ENCODE assay signal across 19 mouse cellular contexts in the genomic region with DNA sequence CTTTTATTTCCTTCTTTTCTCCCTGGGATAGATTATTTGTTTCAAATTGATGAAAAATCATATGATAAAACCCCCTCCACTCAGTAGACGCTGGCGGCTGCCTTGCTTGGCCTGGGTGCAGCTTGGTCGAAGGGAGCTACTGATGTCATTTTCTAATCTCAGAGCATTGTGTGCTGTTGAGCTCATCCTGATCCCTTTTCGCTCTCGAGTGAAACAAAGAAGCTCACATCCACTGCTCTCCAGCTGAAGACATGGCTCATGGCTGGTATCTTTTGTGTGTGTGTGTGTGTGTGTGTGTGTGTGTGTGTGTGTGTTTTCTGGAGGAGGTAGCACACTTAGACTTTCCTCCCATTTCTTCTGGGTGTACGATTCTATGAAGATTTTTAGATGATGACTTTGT. TPM values are rescaled to one million over a fixed set of nuclear protein-coding genes. Genes with fewer than 3 reads are reported as not detected.
DNase-seq lines count a peak whose midpoint lies in the region; ATAC-seq and TF ChIP-seq lines count a peak whose summit lies in the region.
"Had no signal": no experiment of that assay in that cellular context is flagged by ENCODE, and none has a peak within 500 bp of the region (broad histone marks: within the 10 kb centered on the region; RNA-seq: fewer than 3 reads in every experiment).

No protein-coding gene starts in this region.

- TF ChIP-seq CTCF in cortical plate, adult 2 months (IDR thresholded peaks at IDR 0.05; ENCODE audit: extremely low read depth, insufficient read depth, low read length), result no peak

- DNase-seq in forebrain, embryonic 14.5 days (ENCODE audit: low spot score), result peak; percentile 19
- DNase-seq in forebrain, embryonic 11.5 days (ENCODE audit: low spot score), result no peak
- DNase-seq in limb, embryonic 11.5 days (ENCODE audit: low spot score), result peak; percentile 7
- no peak for DNase-seq in limb, embryonic 10.5 days (ENCODE audit: low spot score)
- DNase-seq in heart, postnatal 10 days, result peak; percentile 58 to 66
- no peak for DNase-seq in kidney, postnatal 14 days
- no peak for DNase-seq in left cerebral cortex, adult 18-20 months (ENCODE audit: low spot score in 2 of 2)
- DNase-seq: adrenal gland, postnatal 36 days; cerebellum, adult 8-10 months; gastrocnemius, postnatal 14 days; lung, postnatal 14 days; right cerebral cortex, postnatal 25 days had no signal

- peaks cover 28% of the 10 kb centered on the region for H3K36me3 ChIP-seq in forebrain, embryonic 14.5 days (ENCODE audit: control insufficient read depth, insufficient read depth, low read length)
- no peaks in the 10 kb centered on the region; the same call in 1 of the 2 replicates for H3K36me3 ChIP-seq in forebrain, embryonic 11.5 days (ENCODE audit: control insufficient read depth, insufficient read depth, low read length)
- no peaks in the 10 kb centered on the region for H3K36me3 ChIP-seq in limb, embryonic 11.5 days (ENCODE audit: control insufficient read depth, insufficient read depth, low read length)
- H3K36me3 ChIP-seq in limb, embryonic 10.5 days, result peaks cover 40% of the 10 kb centered on the region

- intact Hi-C loops in heart, postnatal 10 days (cut with DNase I), result no loop called here

- ATAC-seq in forebrain, embryonic 14.5 days, result no peak
- ATAC-seq in forebrain, embryonic 11.5 days (replicated peaks; ENCODE audit: low FRiP score), result no peak
- ATAC-seq in limb, embryonic 11.5 days (ENCODE audit: insufficient number of reproducible peaks, low FRiP score, low TSS enrichment, low read depth), result no peak
- ATAC-seq: intestine, postnatal 0 days had no signal

- no peaks in the 10 kb centered on the region for H3K4me1 ChIP-seq in forebrain, embryonic 14.5 days (ENCODE audit: control insufficient read depth, insufficient read depth, low read length)
- no peaks in the 10 kb centered on the region for H3K4me1 ChIP-seq in forebrain, embryonic 11.5 days (replicated peaks; ENCODE audit: control insufficient read depth, insufficient read depth, low read length)
- no peaks in the 10 kb centered on the region for H3K4me1 ChIP-seq in limb, embryonic 11.5 days (ENCODE audit: control insufficient read depth, insufficient read depth, low read length)
- H3K4me1 ChIP-seq in limb, embryonic 10.5 days, result no peaks in the 10 kb centered on the region
- peaks cover 3% of the 10 kb centered on the region; the same call in 1 of the 2 replicates for H3K4me1 ChIP-seq in cortical plate, adult 2 months (ENCODE audit: control insufficient read depth, insufficient read depth, low read length)
- H3K4me1 ChIP-seq: embryonic facial prominence, embryonic 12.5 days; hindbrain, embryonic 13.5 days had no signal

- H3K9me3 ChIP-seq in forebrain, embryonic 14.5 days (replicated peaks; ENCODE audit: control insufficient read depth, low read length), result no peaks in the 10 kb centered on the region
- H3K9me3 ChIP-seq in forebrain, embryonic 11.5 days (ENCODE audit: control insufficient read depth, low read length), result no peaks in the 10 kb centered on the region
- H3K9me3 ChIP-seq in limb, embryonic 11.5 days (ENCODE audit: control insufficient read depth, low read length), result no peaks in the 10 kb centered on the region
- H3K9me3 ChIP-seq in limb, embryonic 10.5 days (replicated peaks), result no peaks in the 10 kb centered on the region
- H3K9me3 ChIP-seq: embryonic facial prominence, embryonic 12.5 days; G1E; hindbrain, embryonic 13.5 days had no signal

- no peak overlapping the region for H3K4me2 ChIP-seq in forebrain, embryonic 14.5 days (ENCODE audit: low read length)
- no peak overlapping the region for H3K4me2 ChIP-seq in forebrain, embryonic 11.5 days (ENCODE audit: low read depth, low read length, severe bottlenecking)
- no peak overlapping the region for H3K4me2 ChIP-seq in limb, embryonic 11.5 days (ENCODE audit: low read depth, severe bottlenecking)
- H3K4me2 ChIP-seq: embryonic facial prominence, embryonic 12.5 days; hindbrain, embryonic 13.5 days; midbrain, embryonic 11.5 days had no signal

- H3K9ac ChIP-seq in forebrain, embryonic 14.5 days (ENCODE audit: low read length), result no peak overlapping the region
- no peak overlapping the region for H3K9ac ChIP-seq in forebrain, embryonic 11.5 days (ENCODE audit: low read length)
- no peak overlapping the region for H3K9ac ChIP-seq in limb, embryonic 11.5 days (ENCODE audit: low read length)
- H3K9ac ChIP-seq: embryonic facial prominence, embryonic 12.5 days; hindbrain, embryonic 13.5 days had no signal

- WGBS in forebrain, embryonic 14.5 days, result 37% methylated on average over 6 of the region's 6 CpGs
- 48% methylated on average over 6 of the region's 6 CpGs for WGBS in forebrain, embryonic 11.5 days
- 89% methylated on average over 6 of the region's 6 CpGs for WGBS in limb, embryonic 11.5 days
- WGBS in limb, embryonic 10.5 days, result 89% methylated on average over 6 of the region's 6 CpGs

- no peak for TF ChIP-seq POLR2A in cortical plate, adult 2 months (IDR thresholded peaks at IDR 0.05; ENCODE audit: extremely low read depth, insufficient read depth, low read length)

- no peaks in the 10 kb centered on the region for H3K27me3 ChIP-seq in forebrain, embryonic 14.5 days (replicated peaks; ENCODE audit: control insufficient read depth, insufficient read depth, low read length)
- no peaks in the 10 kb centered on the region for H3K27me3 ChIP-seq in forebrain, embryonic 11.5 days (ENCODE audit: control insufficient read depth, insufficient read depth, low read length)
- H3K27me3 ChIP-seq in limb, embryonic 11.5 days (ENCODE audit: control insufficient read depth, insufficient read depth, low read length), result no peaks in the 10 kb centered on the region
- H3K27me3 ChIP-seq in limb, embryonic 10.5 days (ENCODE audit: low read depth, poor library complexity, severe bottlenecking), result no peaks in the 10 kb centered on the region
- H3K27me3 ChIP-seq: embryonic facial prominence, embryonic 12.5 days; hindbrain, embryonic 13.5 days had no signal

- H3K4me3 ChIP-seq in forebrain, embryonic 14.5 days (ENCODE audit: low read depth, low read length), result no peak overlapping the region
- no peak overlapping the region for H3K4me3 ChIP-seq in forebrain, embryonic 11.5 days (ENCODE audit: low read depth, low read length)
- H3K4me3 ChIP-seq in limb, embryonic 11.5 days (ENCODE audit: low read depth, low read length), result no peak overlapping the region
- H3K4me3 ChIP-seq in limb, embryonic 10.5 days, result no peak overlapping the region
- H3K4me3 ChIP-seq in cortical plate, adult 2 months (ENCODE audit: insufficient read depth, low read length), result no peak overlapping the region
- H3K4me3 ChIP-seq: embryonic facial prominence, embryonic 12.5 days; hindbrain, embryonic 13.5 days; myocyte had no signal

- H3K27ac ChIP-seq in forebrain, embryonic 14.5 days (ENCODE audit: low read depth, low read length), result no peak overlapping the region; the same call in 1 of the 2 replicates
- no peak overlapping the region for H3K27ac ChIP-seq in forebrain, embryonic 11.5 days (ENCODE audit: low read depth, low read length)
- no peak overlapping the region for H3K27ac ChIP-seq in limb, embryonic 11.5 days (replicated peaks; ENCODE audit: low read depth, low read length)
- no peak overlapping the region for H3K27ac ChIP-seq in limb, embryonic 10.5 days
- peak overlapping the region; percentile 61; the same call in 1 of the 2 replicates for H3K27ac ChIP-seq in cortical plate, adult 2 months (ENCODE audit: insufficient read depth, low read length)
- H3K27ac ChIP-seq: embryonic facial prominence, embryonic 12.5 days; hindbrain, embryonic 13.5 days had no signal

RNA-seq across cellular contexts. Expression of gene Col17a1, which starts 46.3 kb away (rescaled TPM):
- 0.12 and 0.15 TPM in 2 replicates for polyA plus RNA-seq in forebrain, embryonic 14.5 days (2014; fragmentation: Nextera tagmentation; extraction: Ambion mirVana)
- polyA plus RNA-seq in forebrain, embryonic 11.5 days (2014; fragmentation: Nextera tagmentation; extraction: Ambion mirVana), result 0.61 and 1.1 TPM in 2 replicates
- 2.4 and 3.3 TPM in 2 replicates for polyA plus RNA-seq in limb, embryonic 11.5 days (2014; fragmentation: Nextera tagmentation; extraction: Ambion mirVana)
- polyA plus RNA-seq in limb, embryonic 10.5 days (2016; fragmentation: Nextera tagmentation; extraction: Ambion mirVana), result 0.83 and 1.8 TPM in 2 replicates
- 0.38 and 0.90 TPM in 2 replicates for polyA plus RNA-seq in cortical plate, adult 2 months (2012; rRNA removed)
- under 1 TPM; 0.05 to 0.07 TPM for total RNA-seq in heart, postnatal 10 days (2021)
- under 1 TPM; 0.21 to 0.66 TPM for total RNA-seq in left cerebral cortex, adult 18-20 months (2021)
- polyA plus RNA-seq: G1E had no signal

Comparison
In these comparisons a context has a peak if more than half of its experiments do, and no peak if none do; other contexts are left out.
1. DNase-seq: peak in forebrain, embryonic 14.5 days (single experiment), limb, embryonic 11.5 days (single experiment) and heart, postnatal 10 days (2 of 2); none in forebrain, embryonic 11.5 days (single experiment), limb, embryonic 10.5 days (single experiment), kidney, postnatal 14 days (single experiment) and left cerebral cortex, adult 18-20 months (0 of 2).